Mouse (Mus musculus) MEL (cell line): ENCODE data around the gene Tuba1a.
A peak's percentile ranks its signal among the peaks of the same experiment; 100 is the strongest.

Experiments used
- CTCF ChIP-seq, 3 experiments: IDR thresholded peaks in 2 of 3; conservative IDR thresholded peaks in 1 of 3; 2 replicates each; pipeline ENCODE4 v1.5.1; 2011 to 2012; ENCODE audit warnings: low read length in 3 of 3, low read depth in 2 of 3, mild to moderate bottlenecking in 2 of 3, improper control_type of control experiment in 1 of 3, inconsistent platforms in 1 of 3, mixed read lengths in 1 of 3, moderate library complexity in 1 of 3; ENCODE audit not compliant: control insufficient read depth in 1 of 3, insufficient read depth in 1 of 3, poor library complexity in 1 of 3, severe bottlenecking in 1 of 3
- GATA1 ChIP-seq: IDR thresholded peaks from 2 replicates; pipeline ENCODE4 v1.6.1; 2011; ENCODE audit warnings: low read depth, low read length, improper control_type of control experiment
- KAT2A ChIP-seq: conservative IDR thresholded peaks from 2 replicates; pipeline ENCODE4 v1.6.1; 2012; ENCODE audit warnings: low read depth, low read length, improper control_type of control experiment, inconsistent platforms
- MAFK ChIP-seq: IDR thresholded peaks from 2 replicates; pipeline ENCODE4 v1.6.1; 2011; ENCODE audit warnings: low read depth, mild to moderate bottlenecking, low read length, improper control_type of control experiment, borderline replicate concordance
- POLR2A ChIP-seq, 2 experiments: IDR thresholded peaks; 2 replicates each; pipeline ENCODE4 v1.6.1; 2011 to 2012; ENCODE audit warnings: low read length in 2 of 2, mild to moderate bottlenecking in 2 of 2, control low read depth in 1 of 2, improper control_type of control experiment in 1 of 2, low read depth in 1 of 2, moderate library complexity in 1 of 2; ENCODE audit not compliant: control insufficient read depth in 1 of 2, insufficient read depth in 1 of 2, poor library complexity in 1 of 2
- RAD21 ChIP-seq: IDR thresholded peaks from 2 replicates; pipeline ENCODE4 v1.6.1; 2011; ENCODE audit warnings: mild to moderate bottlenecking, low read depth, low read length, improper control_type of control experiment
- RCOR1 ChIP-seq: IDR thresholded peaks from 2 replicates; pipeline ENCODE4 v1.6.1; 2012; ENCODE audit warnings: low read depth, mild to moderate bottlenecking, inconsistent platforms, low read length, improper control_type of control experiment
- SMC3 ChIP-seq: IDR thresholded peaks from 2 replicates; pipeline ENCODE4 v1.6.1; 2011; ENCODE audit warnings: low read depth, low read length, improper control_type of control experiment
- TAL1 ChIP-seq: IDR thresholded peaks from 2 replicates; pipeline ENCODE4 v1.6.1; 2012; ENCODE audit warnings: mild to moderate bottlenecking, inconsistent platforms, low read length, moderate library complexity, mixed read lengths
- UBTF ChIP-seq: IDR thresholded peaks from 2 replicates; pipeline ENCODE4 v1.6.1; 2012; ENCODE audit warnings: low read depth, mild to moderate bottlenecking, inconsistent platforms, low read length, improper control_type of control experiment, moderate library complexity, borderline replicate concordance; ENCODE audit not compliant: insufficient read depth
- USF2 ChIP-seq, 2 experiments: IDR thresholded peaks; 2 replicates each; pipeline ENCODE4 v1.6.1; 2011 to 2012; ENCODE audit warnings: improper control_type of control experiment in 2 of 2, low read length in 2 of 2, borderline replicate concordance in 1 of 2, inconsistent platforms in 1 of 2, low read depth in 1 of 2, mild to moderate bottlenecking in 1 of 2; ENCODE audit not compliant: insufficient read depth in 1 of 2
- ZC3H11A ChIP-seq: IDR thresholded peaks from 2 replicates; pipeline ENCODE4 v1.6.1; 2012; ENCODE audit warnings: low read depth, mild to moderate bottlenecking, inconsistent platforms, low read length, improper control_type of control experiment
- ZMIZ1 ChIP-seq: IDR thresholded peaks from 2 replicates; pipeline ENCODE4 v1.6.1; 2012; ENCODE audit warnings: low read depth, mild to moderate bottlenecking, inconsistent platforms, low read length, improper control_type of control experiment, moderate library complexity
- ZNF384 ChIP-seq: IDR thresholded peaks from 2 replicates; pipeline ENCODE4 v1.6.1; 2012; ENCODE audit warnings: low read depth, mild to moderate bottlenecking, inconsistent platforms, low read length, improper control_type of control experiment

- peak; percentile 86 for TF ChIP-seq GATA1
- peak in 1 of 2 experiments; percentile 64; a peak in 3 of 4 replicates for TF ChIP-seq POLR2A (IDR thresholded peaks at IDR 0.05; ENCODE audit: control insufficient read depth in 1 of 2, insufficient read depth in 1 of 2, low read depth in 1 of 2, low read length in 2 of 2, poor library complexity in 1 of 2)
- no peak for TF ChIP-seq RAD21
- no peak for TF ChIP-seq ZNF384
- no peak for TF ChIP-seq SMC3
- no peak for TF ChIP-seq MAFK
- no peak for TF ChIP-seq CTCF (IDR thresholded peaks at IDR 0.05 in 2 of 3, conservative IDR thresholded peaks at IDR 0.05 in 1 of 3; ENCODE audit: control insufficient read depth in 1 of 3, insufficient read depth in 1 of 3, low read depth in 2 of 3, low read length in 3 of 3, poor library complexity in 1 of 3, severe bottlenecking in 1 of 3)
- TF ChIP-seq USF2 (IDR thresholded peaks at IDR 0.05; ENCODE audit: borderline replicate concordance in 1 of 2, insufficient read depth in 1 of 2, low read depth in 1 of 2, low read length in 2 of 2): no peak
- no peak for TF ChIP-seq KAT2A
- TF ChIP-seq TAL1: no peak
- peak; percentile 51; the same call in 1 of the 2 replicates for TF ChIP-seq RCOR1
- TF ChIP-seq ZMIZ1: peak; percentile 24; the same call in 1 of the 2 replicates
- no peak for TF ChIP-seq ZC3H11A
- TF ChIP-seq UBTF: no peak
Observed at GRCm38 (mm10) chr15:98992086-98992912, 38.8 kb upstream of the Tuba1a start.
